Mouse (Mus musculus): ENCODE results near the gene Rhoh.

GRCm38 (mm10) chr5:65827102-65827501 lies 33.9 kb upstream of the Rhoh start:
- no peak for TF ChIP-seq RCOR1 (conservative IDR thresholded peaks at IDR 0.05; ENCODE audit: low read depth, low read length)
- no peak for TF ChIP-seq POLR2A (IDR thresholded peaks at IDR 0.05; ENCODE audit: low read depth, low read length)
- TF ChIP-seq POLR2AphosphoS2 (IDR thresholded peaks at IDR 0.05; ENCODE audit: low read depth, low read length) = no peak
- no peak for TF ChIP-seq NRF1 (IDR thresholded peaks at IDR 0.05; ENCODE audit: low read depth, low read length)
- TF ChIP-seq CTCF (conservative IDR thresholded peaks at IDR 0.05 in 1 of 2, IDR thresholded peaks at IDR 0.05 in 1 of 2; ENCODE audit: low read depth in 2 of 2, low read length in 2 of 2) = no peak

All from CH12.LX (cell line).